Mouse (Mus musculus) thymus, adult 2 months (tissue): Measurements from ENCODE around the gene Fbxw15. TPM values are rescaled to one million over a fixed set of nuclear protein-coding genes. Genes with fewer than 3 reads are reported as not detected.

ENCODE experiments used
- DNase-seq: peaks from one replicate; pipeline ENCODE4 v3.0.0; 2021
- H3K27ac ChIP-seq: fragments of 200-500 bp; 2 replicates; pipeline ENCODE4 v1.5.1; 2012; ENCODE audit warnings: low read length, control low read depth; ENCODE audit not compliant: control insufficient read depth, insufficient read depth
- H3K27me3 ChIP-seq: fragments of 200-500 bp; 2 replicates; pipeline ENCODE4 v1.6.1; 2012; ENCODE audit warnings: mild to moderate bottlenecking, low read length, moderate library complexity, mixed read lengths; ENCODE audit not compliant: control insufficient read depth, insufficient read depth
- H3K36me3 ChIP-seq: fragments of 200-500 bp; 2 replicates; pipeline ENCODE4 v1.6.1; 2012; ENCODE audit warnings: mild to moderate bottlenecking, low read length, moderate library complexity; ENCODE audit not compliant: control insufficient read depth, insufficient read depth
- H3K4me1 ChIP-seq: fragments of 200-500 bp; replicated peaks from 2 replicates; pipeline ENCODE4 v1.6.1; 2012; ENCODE audit warnings: low read length; ENCODE audit not compliant: control insufficient read depth, insufficient read depth
- H3K4me3 ChIP-seq: fragments of 200-500 bp; 2 replicates; pipeline ENCODE4 v1.5.1; 2012; ENCODE audit warnings: mild to moderate bottlenecking, low read length, control low read depth, moderate library complexity; ENCODE audit not compliant: control insufficient read depth, insufficient read depth
- CTCF ChIP-seq: fragments of 200-500 bp; IDR thresholded peaks from 2 replicates; pipeline ENCODE4 v1.5.1; 2012; ENCODE audit warnings: mild to moderate bottlenecking, control low read depth, low read length, moderate library complexity, borderline replicate concordance; ENCODE audit not compliant: control insufficient read depth, poor library complexity, insufficient read depth; ENCODE audit errors: extremely low read depth
- POLR2A ChIP-seq: fragments of 200-500 bp; IDR thresholded peaks from 2 replicates; pipeline ENCODE4 v1.6.1; 2012; ENCODE audit warnings: mild to moderate bottlenecking, low read length, control low read depth, moderate library complexity; ENCODE audit not compliant: control insufficient read depth, poor library complexity, insufficient read depth; ENCODE audit errors: extremely low read depth
- WGBS: fragments of 180-500 bp; shearing (Covaris S2); methylation state at CpG from one replicate; pipeline ENCODE4 v1.1.7; 2018; 5-methylcytosine and 5-hydroxymethylcytosine counted together
- polyA plus RNA-seq: library from polyadenylated mRNA; depleted of rRNA; stranded (reverse); fragments of >200 nt; gene quantifications from 2 replicates; pipeline ENCODE4 v1.2.3, GENCODE M21; 2012; rRNA removed

Gene Fbxw15
- polyA plus RNA-seq, 1 experiment = not detected

DNA sequence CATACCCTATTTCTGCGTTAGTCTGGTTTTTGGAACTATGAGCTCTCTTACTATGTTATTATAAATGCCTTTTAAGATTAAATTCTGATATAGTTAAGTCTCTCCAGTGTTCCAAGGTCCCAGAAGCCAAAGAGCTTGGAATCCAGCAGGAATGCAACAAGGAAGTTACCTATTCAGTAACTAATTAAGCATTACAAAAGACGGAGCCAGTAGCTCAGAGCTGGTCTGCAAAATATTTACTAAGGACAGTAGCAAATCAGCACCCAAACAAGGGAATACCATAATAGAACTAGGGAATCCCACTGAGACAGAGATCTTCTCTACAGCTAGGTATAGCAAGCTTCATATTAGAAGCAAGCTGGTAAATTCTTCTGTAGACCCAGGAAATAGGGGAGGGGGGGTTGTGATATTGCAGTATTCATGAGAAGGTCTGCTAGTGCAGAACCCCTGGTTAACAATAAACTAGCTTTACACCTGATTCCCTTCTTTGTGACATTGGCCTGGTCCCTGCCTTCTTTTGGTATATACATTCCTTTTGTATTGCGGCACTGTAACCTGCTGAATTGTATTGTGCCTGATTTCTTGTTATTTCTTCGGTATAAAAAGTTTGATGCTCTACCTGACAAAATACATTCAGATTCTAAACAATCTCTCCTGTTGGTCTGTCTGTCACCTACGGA lies 44.5 kb downstream of the Fbxw15 start:
- 92% methylated on average over 5 of the region's 5 CpGs for WGBS
- H3K27ac ChIP-seq = no peak overlapping the region
- H3K27me3 ChIP-seq = no peaks in the 10 kb centered on the region
- H3K4me3 ChIP-seq = no peak overlapping the region
- H3K36me3 ChIP-seq = no peaks in the 10 kb centered on the region
- DNase-seq = no peak
- no peak for TF ChIP-seq POLR2A
- no peak for TF ChIP-seq CTCF
- H3K4me1 ChIP-seq = no peaks in the 10 kb centered on the region

Other genes starting within 250 kb of the Fbxw15 start
- not detected in 2 replicates for gene Fbxw28, start 228.6 kb downstream of the Fbxw15 start, polyA plus RNA-seq
- not detected in 2 replicates for gene Fbxw22, start 164.0 kb downstream of the Fbxw15 start, polyA plus RNA-seq
- not detected in 2 replicates for gene Fbxw16, start 119.1 kb downstream of the Fbxw15 start, polyA plus RNA-seq
- not detected in 2 replicates for gene Fbxw19, start 72.4 kb downstream of the Fbxw15 start, polyA plus RNA-seq
- 0.08 TPM in 1 of 2 replicates, not detected in the other for gene Fbxw24, start 57.8 kb upstream of the Fbxw15 start, polyA plus RNA-seq
- not detected in 2 replicates for gene Fbxw25, start 96.4 kb upstream of the Fbxw15 start, polyA plus RNA-seq
- not detected in 2 replicates for gene Fbxw18, start 134.4 kb upstream of the Fbxw15 start, polyA plus RNA-seq
- 0.09 TPM in 1 of 2 replicates, not detected in the other for gene Fbxw26, start 177.8 kb upstream of the Fbxw15 start, polyA plus RNA-seq
- not detected in 2 replicates for gene Fbxw27, start 222.4 kb upstream of the Fbxw15 start, polyA plus RNA-seq
- 0.18 TPM in 1 of 2 replicates, not detected in the other for gene Spink8, start 244.0 kb upstream of the Fbxw15 start, polyA plus RNA-seq